Mouse (Mus musculus): ENCODE measurements around the gene Ppp6r2. TPM values are rescaled to one million over a fixed set of nuclear protein-coding genes. Genes with fewer than 3 reads are reported as not detected.

Ppp6r2 gene
- polyA plus RNA-seq, 1 experiment from 2014 or later, result 35.9 TPM

DNA sequence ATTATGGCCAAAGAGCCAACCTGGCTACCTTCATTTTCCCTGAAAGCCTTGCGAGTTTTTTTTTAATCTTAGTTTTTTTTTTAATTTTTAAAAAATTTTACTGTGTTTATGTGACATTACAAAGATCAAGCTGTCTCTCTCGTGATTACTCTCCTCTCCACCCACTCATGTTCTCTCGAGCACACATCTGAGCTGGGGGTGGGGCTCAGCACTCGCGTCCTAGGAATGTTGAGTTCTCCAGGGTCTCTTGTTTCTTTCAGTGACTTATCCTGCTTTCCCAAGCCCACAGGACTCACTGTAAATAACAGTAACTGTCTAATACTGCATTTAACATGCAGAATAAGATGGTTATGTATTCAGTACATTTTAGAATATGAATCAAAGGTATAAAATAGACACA, 53.1 kb downstream of the Ppp6r2 start:
- no peak overlapping the region for H3K4me2 ChIP-seq
- ATAC-seq (ENCODE audit: low FRiP score), result no peak
- DNase-seq (ENCODE audit: low spot score, missing footprints), result no peak
- H3K9me3 ChIP-seq (ENCODE audit: control insufficient read depth, low read length), result no peaks in the 10 kb centered on the region
- WGBS, result 85% methylated on average over 5 of the region's 5 CpGs
- H3K27ac ChIP-seq (ENCODE audit: low read depth, low read length), result no peak overlapping the region
- H3K9ac ChIP-seq (ENCODE audit: low read length), result no peak overlapping the region
- no peaks in the 10 kb centered on the region for H3K27me3 ChIP-seq (ENCODE audit: control insufficient read depth, insufficient read depth, low read length)
- H3K36me3 ChIP-seq (ENCODE audit: control insufficient read depth, insufficient read depth, low read length), result no peaks in the 10 kb centered on the region; the same call in none of the 2 replicates
- no peak overlapping the region for H3K4me3 ChIP-seq (ENCODE audit: low read depth, low read length)
- no peaks in the 10 kb centered on the region for H3K4me1 ChIP-seq (ENCODE audit: control insufficient read depth, insufficient read depth, low read length)

DNA sequence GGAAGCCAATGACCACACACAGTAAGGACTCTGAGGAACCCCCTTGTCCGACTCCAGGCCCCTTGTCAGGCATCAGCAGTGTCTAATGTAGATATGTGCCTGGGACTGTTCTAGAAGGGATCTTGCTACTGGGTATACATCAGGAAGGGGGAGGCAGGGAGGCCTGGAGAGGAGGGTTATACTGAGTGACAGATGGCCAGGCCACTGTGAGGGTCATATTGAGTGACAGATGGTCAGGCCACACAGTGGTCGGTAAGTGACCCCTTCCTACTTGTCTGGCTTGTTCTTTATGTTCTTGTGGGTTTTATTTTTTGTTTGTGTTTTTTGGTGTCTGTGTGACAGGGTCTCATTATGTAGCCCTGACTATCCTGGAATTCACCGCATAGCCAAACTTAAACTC, 64.1 kb downstream of the Ppp6r2 start:
- Histone ChIP-seq H3K9ac (ENCODE audit: low read length) (no peak overlapping the region), H3K4me2 (no peak overlapping the region), H3K4me1 (ENCODE audit: control insufficient read depth, insufficient read depth, low read length) (no peaks in the 10 kb centered on the region), H3K27me3 (ENCODE audit: control insufficient read depth, insufficient read depth, low read length) (no peaks in the 10 kb centered on the region), H3K27ac (ENCODE audit: low read depth, low read length) (no peak overlapping the region), H3K4me3 (ENCODE audit: low read depth, low read length) (no peak overlapping the region), H3K9me3 (ENCODE audit: control insufficient read depth, low read length) (no peaks in the 10 kb centered on the region), H3K36me3 (ENCODE audit: control insufficient read depth, insufficient read depth, low read length) (peaks cover 8% of the 10 kb centered on the region; the same call in 1 of the 2 replicates)
- DNase-seq (ENCODE audit: low spot score, missing footprints), result no peak
- 81% methylated on average over 3 of the region's 3 CpGs for WGBS
- ATAC-seq (ENCODE audit: low FRiP score), result peak; percentile 44; the same call in 1 of the 2 replicates

DNA sequence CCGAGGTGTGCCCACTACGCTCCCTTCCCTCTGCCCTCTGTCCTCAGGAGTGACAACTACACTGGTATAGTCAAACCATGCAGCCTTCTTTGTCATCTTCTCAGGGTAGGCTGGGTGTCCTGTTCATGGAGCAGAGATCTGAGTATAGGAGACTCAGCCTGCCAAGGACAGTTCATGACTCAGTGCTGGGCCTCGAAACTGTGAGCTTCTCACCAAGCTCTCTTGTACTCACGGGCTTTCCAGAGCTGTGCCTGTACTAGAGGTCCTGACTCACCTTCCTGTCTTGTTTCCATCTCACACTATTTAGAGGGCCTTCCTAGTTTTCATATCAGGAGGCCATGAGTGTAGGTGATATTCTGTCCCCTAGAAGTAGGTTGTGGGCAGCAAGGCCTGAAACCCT, 66.0 kb downstream of the Ppp6r2 start:
- no peak for ATAC-seq (ENCODE audit: low FRiP score)
- no peak overlapping the region for H3K4me3 ChIP-seq (ENCODE audit: low read depth, low read length)
- H3K4me2 ChIP-seq, result no peak overlapping the region
- H3K9me3 ChIP-seq (ENCODE audit: control insufficient read depth, low read length), result no peaks in the 10 kb centered on the region
- no peak for DNase-seq (ENCODE audit: low spot score, missing footprints)
- no peaks in the 10 kb centered on the region for H3K27me3 ChIP-seq (ENCODE audit: control insufficient read depth, insufficient read depth, low read length)
- H3K9ac ChIP-seq (ENCODE audit: low read length), result no peak overlapping the region
- no peak overlapping the region for H3K27ac ChIP-seq (ENCODE audit: low read depth, low read length)
- H3K4me1 ChIP-seq (ENCODE audit: control insufficient read depth, insufficient read depth, low read length), result no peaks in the 10 kb centered on the region
- WGBS, result 97% methylated on average over 4 of the region's 4 CpGs
- peaks cover 8% of the 10 kb centered on the region; the same call in 1 of the 2 replicates for H3K36me3 ChIP-seq (ENCODE audit: control insufficient read depth, insufficient read depth, low read length)

DNA sequence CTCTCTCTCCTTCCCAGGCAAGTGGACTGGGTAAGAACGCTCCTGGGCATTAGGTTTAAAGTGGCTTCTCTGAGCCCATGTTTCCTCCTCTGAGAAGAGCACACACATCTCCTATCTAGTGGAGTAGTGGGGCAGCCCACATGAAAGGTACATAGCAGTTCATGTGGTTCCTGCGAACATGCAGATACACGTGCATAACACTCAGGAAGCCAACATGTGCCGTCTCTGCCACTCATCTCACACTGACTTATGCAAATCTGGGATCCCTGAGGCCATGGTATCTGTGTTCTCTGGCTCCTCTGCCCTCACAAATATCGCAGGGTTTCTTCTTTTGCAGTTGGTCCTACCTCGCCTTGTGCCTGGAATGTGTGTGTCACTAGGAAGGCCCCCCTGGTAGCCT, 71.2 kb downstream of the Ppp6r2 start:
- ATAC-seq (ENCODE audit: low FRiP score) (no peak), DNase-seq (ENCODE audit: low spot score, missing footprints) (no peak)
- no peak overlapping the region for H3K4me2 ChIP-seq
- H3K4me3 ChIP-seq (ENCODE audit: low read depth, low read length), result no peak overlapping the region
- no peaks in the 10 kb centered on the region for H3K4me1 ChIP-seq (ENCODE audit: control insufficient read depth, insufficient read depth, low read length)
- no peaks in the 10 kb centered on the region for H3K9me3 ChIP-seq (ENCODE audit: control insufficient read depth, low read length)
- H3K27ac ChIP-seq (ENCODE audit: low read depth, low read length), result no peak overlapping the region
- H3K9ac ChIP-seq (ENCODE audit: low read length), result no peak overlapping the region
- no peaks in the 10 kb centered on the region for H3K27me3 ChIP-seq (ENCODE audit: control insufficient read depth, insufficient read depth, low read length)
- H3K36me3 ChIP-seq (ENCODE audit: control insufficient read depth, insufficient read depth, low read length), result peaks cover 15% of the 10 kb centered on the region; the same call in 1 of the 2 replicates
- WGBS, result 83% methylated on average over 6 of the region's 6 CpGs

DNA sequence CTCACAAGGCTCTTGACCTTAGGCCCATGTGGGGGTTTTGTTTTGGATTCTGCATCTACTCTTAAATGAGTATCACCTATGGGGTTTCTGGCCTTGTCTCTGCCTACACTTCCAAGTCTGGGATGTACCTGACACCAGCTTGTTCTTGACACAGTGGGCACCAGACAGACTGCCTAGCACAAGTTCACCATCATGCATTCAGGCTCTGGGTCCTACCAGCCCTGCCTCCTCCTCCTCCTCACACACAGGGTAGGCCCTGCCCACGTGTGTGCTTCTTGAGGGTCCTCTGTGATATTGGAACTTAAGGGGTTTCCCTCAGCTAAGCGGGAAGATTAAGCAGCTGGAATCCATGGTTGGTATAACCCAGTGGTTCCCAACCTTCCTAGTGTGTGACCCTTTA, 72.7 kb downstream of the Ppp6r2 start:
- Histone ChIP-seq H3K4me1 (ENCODE audit: control insufficient read depth, insufficient read depth, low read length) (no peaks in the 10 kb centered on the region), H3K9me3 (ENCODE audit: control insufficient read depth, low read length) (no peaks in the 10 kb centered on the region), H3K36me3 (ENCODE audit: control insufficient read depth, insufficient read depth, low read length) (peaks cover 18% of the 10 kb centered on the region; the same call in 1 of the 2 replicates), H3K4me3 (ENCODE audit: low read depth, low read length) (no peak overlapping the region), H3K9ac (ENCODE audit: low read length) (no peak overlapping the region), H3K27ac (ENCODE audit: low read depth, low read length) (no peak overlapping the region), H3K4me2 (no peak overlapping the region), H3K27me3 (ENCODE audit: control insufficient read depth, insufficient read depth, low read length) (no peaks in the 10 kb centered on the region)
- WGBS, result 70% methylated on average over 2 of the region's 2 CpGs
- ATAC-seq (ENCODE audit: low FRiP score) (no peak), DNase-seq (ENCODE audit: low spot score, missing footprints) (no peak)

DNA sequence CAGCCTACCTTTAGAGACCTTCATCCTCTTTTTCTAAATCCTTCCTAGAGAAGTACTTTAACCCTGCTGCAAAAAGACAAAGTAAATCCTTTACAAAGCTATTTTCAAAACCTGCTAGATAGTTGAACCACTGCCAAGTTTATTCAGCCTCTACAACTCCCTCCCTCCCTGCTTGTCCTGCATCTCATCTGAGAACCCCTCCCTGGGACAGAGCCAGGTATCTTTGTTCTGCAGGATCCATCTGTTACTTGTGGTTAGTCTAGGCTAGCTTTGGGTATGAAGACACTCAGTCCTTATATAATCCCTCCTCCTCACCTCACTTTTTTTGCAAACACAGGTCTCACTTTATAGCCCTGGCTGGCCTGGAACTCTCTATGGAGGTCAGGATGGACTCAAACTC, 73.7 kb downstream of the Ppp6r2 start:
- ATAC-seq (ENCODE audit: low FRiP score), result no peak
- H3K27me3 ChIP-seq (ENCODE audit: control insufficient read depth, insufficient read depth, low read length), result no peaks in the 10 kb centered on the region
- H3K4me1 ChIP-seq (ENCODE audit: control insufficient read depth, insufficient read depth, low read length), result no peaks in the 10 kb centered on the region
- peaks cover 21% of the 10 kb centered on the region; the same call in 1 of the 2 replicates for H3K36me3 ChIP-seq (ENCODE audit: control insufficient read depth, insufficient read depth, low read length)
- no peak overlapping the region for H3K4me3 ChIP-seq (ENCODE audit: low read depth, low read length)
- DNase-seq (ENCODE audit: low spot score, missing footprints), result no peak
- H3K4me2 ChIP-seq, result no peak overlapping the region
- H3K9ac ChIP-seq (ENCODE audit: low read length), result no peak overlapping the region
- no peak overlapping the region for H3K27ac ChIP-seq (ENCODE audit: low read depth, low read length)
- no peaks in the 10 kb centered on the region for H3K9me3 ChIP-seq (ENCODE audit: control insufficient read depth, low read length)

DNA sequence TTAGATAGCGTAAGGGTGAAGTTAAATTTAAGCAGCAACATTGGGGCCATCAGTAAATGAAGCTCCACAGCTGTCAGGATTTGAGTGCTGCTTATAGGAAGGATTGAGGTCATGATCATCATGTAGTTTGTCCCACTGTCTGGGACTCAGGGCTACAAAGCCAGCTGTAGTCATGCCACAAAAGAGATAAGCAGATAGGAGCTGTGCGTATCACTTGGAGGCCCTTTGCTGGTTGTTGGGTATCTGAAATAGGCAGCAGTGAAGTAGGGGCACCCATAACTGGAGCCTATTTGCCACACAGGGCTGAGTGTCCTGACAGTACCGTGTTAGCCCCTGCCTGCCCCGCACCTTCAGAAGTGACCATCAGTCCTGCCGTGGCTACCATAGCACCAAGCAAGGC, 74.1 kb downstream of the Ppp6r2 start:
- 90% methylated on average over 5 of the region's 5 CpGs for WGBS

DNA sequence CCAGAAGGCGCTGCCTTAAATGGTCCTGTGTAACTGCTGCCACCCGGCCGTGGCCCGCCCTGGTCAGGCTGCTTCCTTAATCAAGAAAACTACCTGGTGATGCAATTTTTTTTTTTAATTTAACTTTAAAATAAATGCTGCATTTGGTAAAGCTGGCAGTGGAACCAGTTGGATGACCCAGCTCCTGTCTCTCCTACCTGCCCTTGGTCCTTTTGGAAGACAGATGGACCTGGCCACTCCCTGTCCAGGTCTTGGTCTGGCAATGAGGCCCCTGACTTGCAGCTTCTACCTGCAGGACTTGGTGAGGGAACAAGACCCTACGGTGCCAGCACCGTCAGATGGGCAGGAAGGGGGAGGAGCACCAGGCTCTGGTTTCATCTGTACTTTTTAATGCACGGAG, 74.8 kb downstream of the Ppp6r2 start:
- Histone ChIP-seq H3K36me3 (ENCODE audit: control insufficient read depth, insufficient read depth, low read length) (peaks cover 20% of the 10 kb centered on the region; the same call in 1 of the 2 replicates), H3K4me3 (ENCODE audit: low read depth, low read length) (no peak overlapping the region), H3K27ac (ENCODE audit: low read depth, low read length) (no peak overlapping the region), H3K4me2 (no peak overlapping the region), H3K9ac (ENCODE audit: low read length) (no peak overlapping the region), H3K27me3 (ENCODE audit: control insufficient read depth, insufficient read depth, low read length) (no peaks in the 10 kb centered on the region), H3K9me3 (ENCODE audit: control insufficient read depth, low read length) (no peaks in the 10 kb centered on the region), H3K4me1 (ENCODE audit: control insufficient read depth, insufficient read depth, low read length) (no peaks in the 10 kb centered on the region)
- WGBS, result 93% methylated on average over 7 of the region's 7 CpGs
- no peak for DNase-seq (ENCODE audit: low spot score, missing footprints)
- no peak for ATAC-seq (ENCODE audit: low FRiP score)

More for the DNA sequence above, 74.1 kb downstream of the Ppp6r2 start:
- Histone ChIP-seq H3K4me1 (ENCODE audit: control insufficient read depth, insufficient read depth, low read length) (no peaks in the 10 kb centered on the region), H3K4me3 (ENCODE audit: low read depth, low read length) (no peak overlapping the region), H3K27me3 (ENCODE audit: control insufficient read depth, insufficient read depth, low read length) (no peaks in the 10 kb centered on the region), H3K4me2 (no peak overlapping the region), H3K9me3 (ENCODE audit: control insufficient read depth, low read length) (no peaks in the 10 kb centered on the region), H3K36me3 (ENCODE audit: control insufficient read depth, insufficient read depth, low read length) (peaks cover 20% of the 10 kb centered on the region; the same call in 1 of the 2 replicates), H3K9ac (ENCODE audit: low read length) (no peak overlapping the region), H3K27ac (ENCODE audit: low read depth, low read length) (no peak overlapping the region)
- DNase-seq (ENCODE audit: low spot score, missing footprints), result no peak
- ATAC-seq (ENCODE audit: low FRiP score), result no peak

DNA sequence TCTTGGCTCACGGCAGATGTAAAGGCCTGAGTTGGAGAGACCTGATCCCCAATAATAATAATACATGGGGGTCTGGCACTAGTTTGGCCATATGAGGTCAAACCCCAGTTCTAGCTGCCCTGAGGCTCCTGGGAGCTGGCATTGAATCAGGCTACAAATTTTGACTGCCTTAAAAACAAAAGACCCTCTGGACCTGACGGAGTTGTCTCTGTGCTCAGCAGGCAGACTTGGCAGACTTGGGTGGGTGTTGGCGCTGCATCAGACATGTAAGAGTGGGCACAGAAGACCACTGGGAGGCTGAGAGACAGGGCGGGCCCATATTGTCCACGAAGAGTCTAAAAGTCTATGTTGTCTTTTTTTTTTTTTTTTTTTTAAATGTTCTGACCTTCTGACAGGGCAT, 75.2 kb downstream of the Ppp6r2 start:
- 90% methylated on average over 5 of the region's 5 CpGs for WGBS
- no peak for ATAC-seq (ENCODE audit: low FRiP score)
- peaks cover 20% of the 10 kb centered on the region; the same call in 1 of the 2 replicates for H3K36me3 ChIP-seq (ENCODE audit: control insufficient read depth, insufficient read depth, low read length)

More for the DNA sequence above, 75.2 kb downstream of the Ppp6r2 start:
- Histone ChIP-seq H3K4me1 (ENCODE audit: control insufficient read depth, insufficient read depth, low read length) (no peaks in the 10 kb centered on the region), H3K4me3 (ENCODE audit: low read depth, low read length) (no peak overlapping the region), H3K9ac (ENCODE audit: low read length) (no peak overlapping the region), H3K27me3 (ENCODE audit: control insufficient read depth, insufficient read depth, low read length) (no peaks in the 10 kb centered on the region), H3K27ac (ENCODE audit: low read depth, low read length) (no peak overlapping the region), H3K9me3 (ENCODE audit: control insufficient read depth, low read length) (no peaks in the 10 kb centered on the region), H3K4me2 (no peak overlapping the region)
- no peak for DNase-seq (ENCODE audit: low spot score, missing footprints)
